Mouse (Mus musculus): ENCODE results near the gene Rmi2. TPM values are rescaled to one million over a fixed set of nuclear protein-coding genes. Genes with fewer than 3 reads are reported as not detected.
"Not testable (repeated sequence)": the region's sequence is repeated elsewhere in the genome, so short reads cannot be mapped to it uniquely, and the experiment has no call there.

Gene Rmi2
- total RNA-seq, 2 experiments from 2014 or later = 1.5 to 2.0 TPM

GRCm38 (mm10) chr16:10852216-10852615 is 17.4 kb downstream of the Rmi2 start:
- intact Hi-C loops (cut with DNase I; ENCODE audit: low total_unique reads); DNase-seq: not testable (repeated sequence)

DNA sequence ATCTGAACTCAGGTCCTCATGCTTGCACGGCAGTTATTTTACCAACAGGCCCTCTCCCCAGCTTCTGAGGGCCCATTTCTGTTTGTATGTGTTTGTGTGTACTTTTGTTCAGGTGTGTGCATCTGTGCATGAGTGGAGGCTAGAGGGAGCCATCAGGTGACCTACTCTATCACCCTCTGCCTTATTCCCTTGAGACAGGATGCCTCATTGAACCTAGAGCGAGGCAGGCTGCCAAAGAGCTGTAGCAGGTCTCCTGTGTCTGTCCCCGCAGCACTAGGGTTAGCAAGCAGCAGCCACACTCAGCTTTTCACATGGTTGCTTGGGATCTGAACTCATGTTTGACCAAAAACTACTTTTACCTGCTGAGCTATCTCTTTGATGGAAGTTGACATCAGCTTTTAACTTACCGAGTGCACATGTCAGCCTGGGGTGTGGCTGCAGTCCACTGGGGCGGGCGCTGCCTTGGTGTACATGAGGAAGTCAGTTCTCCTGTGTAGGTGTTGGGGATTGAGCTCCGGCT is 24.9 kb downstream of the Rmi2 start:
- intact Hi-C loops (cut with DNase I; ENCODE audit: low total_unique reads) = loop anchor here (10.0 kb wide), 1 partner anchor 225 kb away; no protein-coding TSS in a partner anchor
- no peak for DNase-seq

GRCm38 (mm10) chr16:10861408-10861807 is 26.5 kb downstream of the Rmi2 start:
- peak; percentile 45 for DNase-seq
- intact Hi-C loops (cut with DNase I; ENCODE audit: low total_unique reads) = loop anchor here (10.0 kb wide), 1 partner anchor 227 kb away; no protein-coding TSS in a partner anchor

DNA sequence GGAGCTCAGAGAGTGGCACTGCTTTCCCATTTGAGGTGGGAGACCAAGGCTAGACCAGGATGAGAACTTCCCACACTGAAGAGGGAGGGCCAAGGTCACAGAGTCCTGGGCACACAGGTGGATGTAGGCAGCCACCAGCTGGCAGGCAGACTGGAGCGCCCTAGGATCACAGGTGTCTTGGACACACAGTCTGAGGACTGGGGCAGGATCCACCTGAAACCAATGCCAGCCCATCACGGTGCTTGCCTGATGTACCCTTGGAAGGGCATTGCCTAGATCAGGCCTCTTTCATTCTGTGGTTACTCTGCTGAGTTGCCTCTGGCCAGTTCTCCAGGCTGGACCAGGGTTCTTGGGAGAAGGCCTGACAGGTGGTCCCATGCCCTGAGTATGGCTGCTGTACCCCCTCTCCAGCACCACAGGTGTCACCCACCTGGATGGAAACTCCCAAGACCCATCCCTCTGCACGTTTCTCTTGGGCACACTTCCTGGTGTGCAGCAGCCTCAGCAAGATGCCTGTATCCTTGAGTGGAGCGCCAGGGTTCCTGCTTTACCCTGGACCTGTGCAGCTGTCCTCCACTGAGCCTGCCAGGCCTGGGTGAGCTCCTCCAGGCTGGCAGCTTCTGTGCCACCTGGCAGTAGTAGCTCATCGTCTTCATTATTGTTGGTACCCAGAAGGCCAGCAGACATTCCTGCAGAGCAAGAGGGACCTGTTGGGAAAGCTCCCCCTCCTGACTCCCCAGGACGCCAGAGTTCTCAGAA is 30.2 kb downstream of the Rmi2 start:
- peak; percentile 45 for DNase-seq
- intact Hi-C loops (cut with DNase I; ENCODE audit: low total_unique reads) = loop anchor here (5.0 to 10.0 kb wide), 2 partner anchors 230 to 293 kb away; no protein-coding TSS in a partner anchor

DNA sequence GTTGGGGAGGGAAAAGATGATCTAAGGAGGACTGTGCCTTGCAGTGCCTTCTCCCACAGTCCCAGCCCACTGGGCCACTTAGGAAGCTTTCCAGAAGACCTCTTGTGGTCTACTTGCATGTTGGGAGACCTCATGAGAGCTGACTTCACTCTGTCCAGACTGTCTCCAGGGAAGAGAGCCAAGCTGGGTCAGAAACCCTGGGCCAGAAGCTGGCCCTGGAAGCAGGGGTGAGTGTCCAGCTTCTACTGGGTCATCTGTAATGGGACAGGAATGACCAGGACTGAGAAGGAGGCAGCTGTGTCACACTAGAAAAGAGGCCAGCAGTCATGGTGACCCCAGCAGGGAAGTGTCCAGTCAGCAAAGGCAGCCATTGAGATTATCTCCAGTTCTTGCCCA is 30.7 kb downstream of the Rmi2 start:
- no peak for DNase-seq
- intact Hi-C loops (cut with DNase I; ENCODE audit: low total_unique reads) = loop anchor here (5.0 to 10.0 kb wide), 2 partner anchors 231 to 293 kb away; no protein-coding TSS in a partner anchor

GRCm38 (mm10) chr16:10866841-10867240 is 32.0 kb downstream of the Rmi2 start:
- intact Hi-C loops (cut with DNase I; ENCODE audit: low total_unique reads) = loop anchor here (5.0 to 10.0 kb wide), 2 partner anchors 232 to 295 kb away; no protein-coding TSS in a partner anchor
- DNase-seq = peak; percentile 58

GRCm38 (mm10) chr16:10867501-10867900 is 32.6 kb downstream of the Rmi2 start:
- intact Hi-C loops (cut with DNase I; ENCODE audit: low total_unique reads) = loop anchor here (5.0 to 10.0 kb wide), 2 partner anchors 233 to 295 kb away; no protein-coding TSS in a partner anchor
- no peak for DNase-seq

DNA sequence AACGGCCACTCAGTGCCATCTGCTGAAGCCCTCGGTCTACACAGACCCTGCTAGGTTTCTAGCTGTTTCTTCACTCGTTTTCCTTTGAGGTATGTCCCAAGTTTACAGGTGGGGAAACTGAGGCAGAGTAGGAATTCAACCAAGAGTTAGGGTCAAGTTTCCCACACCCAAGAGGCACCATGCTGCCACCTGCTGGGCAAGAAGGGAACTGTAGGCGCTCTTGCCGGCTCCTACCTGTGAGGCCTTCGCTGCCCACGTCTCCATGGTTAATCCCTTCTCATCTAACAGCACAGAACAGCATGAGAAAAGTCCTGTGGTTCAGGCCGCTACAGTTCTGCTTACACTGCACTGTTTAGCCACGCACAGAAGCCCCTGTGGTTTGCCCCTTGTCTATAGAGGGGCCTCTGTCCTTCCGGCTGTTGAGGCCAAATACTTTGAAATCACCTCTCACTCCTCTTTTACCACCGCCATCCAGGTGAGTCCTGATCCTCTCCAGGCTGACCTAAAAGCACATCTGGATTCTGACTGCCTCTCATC is 33.1 kb downstream of the Rmi2 start:
- DNase-seq = peak; percentile 54

DNA sequence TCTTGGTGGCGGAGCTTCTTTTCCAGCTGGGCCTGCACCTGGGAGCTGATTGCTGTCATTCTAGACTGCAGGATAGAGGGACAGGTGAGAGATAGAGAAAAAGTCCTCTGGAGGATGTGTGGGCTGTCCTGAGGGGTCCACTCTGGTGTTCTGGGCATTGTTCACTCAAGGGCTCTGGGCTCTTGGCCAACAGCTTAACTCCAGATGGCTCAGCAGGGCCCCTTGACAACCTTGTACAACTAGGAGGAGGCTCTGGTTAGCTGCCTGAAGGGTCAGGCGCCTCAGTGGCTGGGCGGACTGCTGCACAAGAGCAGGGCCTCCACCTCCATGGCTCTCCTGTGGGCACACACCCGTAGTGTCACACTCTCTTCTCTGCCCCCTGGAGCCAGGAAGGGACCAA is 36.1 kb downstream of the Rmi2 start:
- intact Hi-C loops (cut with DNase I; ENCODE audit: low total_unique reads) = loop anchor here (10.0 kb wide), 1 partner anchor 544 kb away; no protein-coding TSS in a partner anchor
- DNase-seq = no peak

More for the DNA sequence above, 33.1 kb downstream of the Rmi2 start:
- intact Hi-C loops (cut with DNase I; ENCODE audit: low total_unique reads) = loop anchor here (5.0 to 10.0 kb wide), 2 partner anchors 233 to 296 kb away; no protein-coding TSS in a partner anchor

DNA sequence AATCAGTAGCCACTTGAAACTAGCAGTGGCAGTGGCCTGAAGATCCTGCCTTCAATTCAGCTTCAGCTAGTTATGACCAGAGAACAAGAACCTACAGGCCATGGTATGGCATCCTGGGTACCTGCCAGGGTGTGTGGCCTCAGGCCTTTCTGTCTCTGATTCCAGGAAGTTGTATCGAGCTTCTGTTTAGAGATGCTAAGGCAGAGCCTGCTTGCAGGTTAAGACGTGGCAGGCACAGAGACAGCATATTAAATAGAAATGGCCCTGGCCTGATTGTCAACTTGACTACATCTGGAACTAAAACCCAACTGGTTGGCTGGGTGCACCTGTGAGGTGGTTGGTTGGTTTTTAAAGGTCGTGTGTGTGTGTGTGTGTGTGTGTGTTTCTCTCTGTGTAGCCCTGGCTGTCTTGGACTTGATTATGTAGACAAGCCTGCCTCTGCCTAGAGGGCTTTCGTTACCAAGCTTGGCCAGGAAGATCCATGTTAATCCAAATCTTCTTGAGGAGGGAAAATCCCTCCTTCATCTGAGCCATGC is 38.0 kb downstream of the Rmi2 start:
- intact Hi-C loops (cut with DNase I; ENCODE audit: low total_unique reads) = loop anchor here (10.0 kb wide), 1 partner anchor 542 kb away; no protein-coding TSS in a partner anchor
- DNase-seq = no peak

GRCm38 (mm10) chr16:10873654-10874053 is 38.8 kb downstream of the Rmi2 start:
- intact Hi-C loops (cut with DNase I; ENCODE audit: low total_unique reads) = loop anchor here (2.0 to 10.0 kb wide), 2 partner anchors 163 to 541 kb away; no protein-coding TSS in a partner anchor
- DNase-seq = peak; percentile 78

- no peak for DNase-seq
- intact Hi-C loops (cut with DNase I; ENCODE audit: low total_unique reads) = loop anchor here (5.0 to 10.0 kb wide), 2 partner anchors 229 to 537 kb away; no protein-coding TSS in a partner anchor
Measured at GRCm38 (mm10) chr16:10878227-10878626, 43.4 kb downstream of the Rmi2 start.

DNA sequence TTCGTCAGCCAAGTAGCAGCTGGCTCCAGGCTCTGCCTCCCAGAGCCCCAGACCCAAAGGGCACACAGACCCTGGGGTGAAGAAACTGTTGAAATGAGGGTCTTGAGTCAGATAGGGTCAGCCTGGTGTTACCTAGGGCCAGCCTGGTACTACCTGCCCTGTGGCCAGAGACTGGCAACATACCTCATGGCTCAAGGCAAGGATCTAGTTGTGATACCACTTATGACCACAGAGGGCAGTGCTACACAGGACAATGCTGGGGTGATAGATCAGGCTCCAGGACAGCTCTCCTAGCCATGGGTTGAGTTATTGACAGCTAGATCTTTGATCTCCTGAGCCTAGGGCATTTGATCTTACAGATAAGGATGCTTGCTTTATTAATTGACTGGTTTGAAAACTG is 44.6 kb downstream of the Rmi2 start:
- DNase-seq = peak; percentile 33
- intact Hi-C loops (cut with DNase I; ENCODE audit: low total_unique reads) = loop anchor here (5.0 to 10.0 kb wide), 2 partner anchors 228 to 535 kb away; no protein-coding TSS in a partner anchor

DNA sequence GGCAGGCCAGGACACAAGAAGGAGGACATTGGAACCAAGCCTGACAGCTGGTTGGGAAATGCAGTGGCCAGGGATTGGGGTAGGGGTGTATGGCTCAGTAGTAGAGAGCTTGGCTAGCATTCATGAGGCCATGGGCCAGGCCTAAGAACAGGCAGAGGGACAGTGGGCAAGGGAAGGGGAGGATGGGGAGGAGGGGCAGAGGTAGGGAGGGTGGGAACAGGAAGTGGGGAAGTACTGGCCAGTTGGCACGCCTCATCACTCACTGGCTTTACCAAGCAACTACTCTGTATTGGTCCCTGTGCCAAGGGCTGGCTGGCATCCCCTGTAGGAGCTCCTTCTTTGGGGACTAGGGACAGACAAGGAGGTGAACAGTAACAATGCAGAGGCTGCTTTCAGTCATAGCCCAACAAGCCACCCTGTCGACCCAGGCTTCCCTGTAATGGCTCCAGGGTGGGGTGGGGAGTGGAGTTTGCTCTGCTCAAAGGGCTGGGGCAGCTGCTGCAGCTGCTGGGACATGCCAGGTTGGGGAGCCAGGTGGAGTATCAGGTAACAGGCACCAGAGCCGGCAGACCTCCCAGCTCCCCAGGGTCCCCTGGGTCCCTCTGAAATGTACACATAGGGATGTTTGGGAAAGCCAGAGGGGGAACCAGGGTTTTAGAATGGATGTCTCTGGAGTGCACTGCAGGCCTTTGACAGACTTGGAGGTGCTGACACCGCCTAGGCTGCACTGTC is 46.5 kb downstream of the Rmi2 start:
- intact Hi-C loops (cut with DNase I; ENCODE audit: low total_unique reads) = no loop called here
- no peak for DNase-seq

GRCm38 (mm10) chr16:10887436-10887835 is 52.6 kb downstream of the Rmi2 start:
- no peak for DNase-seq
- intact Hi-C loops (cut with DNase I; ENCODE audit: low total_unique reads) = no loop called here

GRCm38 (mm10) chr16:10890363-10890762 is 55.5 kb downstream of the Rmi2 start:
- no peak for DNase-seq
- intact Hi-C loops (cut with DNase I; ENCODE audit: low total_unique reads) = no loop called here

DNA sequence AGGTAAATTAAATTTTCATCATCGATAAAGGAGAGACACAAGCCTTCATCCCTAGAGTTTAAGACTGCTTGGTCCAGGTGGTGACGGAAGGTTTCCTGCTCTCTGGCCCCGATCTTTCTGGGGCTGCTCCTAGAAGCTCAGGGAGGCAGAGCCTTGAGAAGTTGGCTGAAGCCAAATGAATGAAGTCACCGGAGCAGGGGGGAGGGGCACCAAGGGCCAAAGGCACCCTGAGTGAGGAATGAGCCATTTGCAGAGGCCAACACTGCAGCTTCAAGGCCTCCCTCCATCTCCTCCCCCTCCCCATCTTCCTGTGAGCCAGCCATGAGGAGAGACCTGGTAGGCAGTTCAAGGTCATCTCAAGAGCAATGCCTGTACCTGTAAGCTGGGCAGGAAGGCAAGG is 58.3 kb downstream of the Rmi2 start:
- no peak for DNase-seq
- intact Hi-C loops (cut with DNase I; ENCODE audit: low total_unique reads) = no loop called here

DNA sequence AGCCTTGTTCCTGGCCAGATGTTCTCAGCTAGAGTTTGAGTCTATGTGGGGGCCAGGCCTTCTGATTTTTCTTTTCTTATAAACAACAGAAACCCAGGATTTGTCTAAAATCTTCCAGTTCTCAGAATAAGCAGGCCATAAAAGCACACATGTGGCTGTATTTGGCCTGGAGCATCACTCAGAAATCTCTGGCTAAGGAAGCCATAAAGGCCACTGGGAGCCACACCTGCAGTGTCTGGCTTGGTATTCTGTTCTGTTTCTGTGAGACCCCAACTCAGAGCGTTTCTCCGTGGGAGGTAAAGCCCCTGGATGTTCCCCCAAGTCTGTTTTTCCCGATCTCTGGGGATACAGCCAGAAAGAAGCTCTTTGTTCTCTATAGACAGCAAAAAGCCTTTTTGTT is 61.0 kb downstream of the Rmi2 start:
- DNase-seq = no peak
- intact Hi-C loops (cut with DNase I; ENCODE audit: low total_unique reads) = no loop called here

DNA sequence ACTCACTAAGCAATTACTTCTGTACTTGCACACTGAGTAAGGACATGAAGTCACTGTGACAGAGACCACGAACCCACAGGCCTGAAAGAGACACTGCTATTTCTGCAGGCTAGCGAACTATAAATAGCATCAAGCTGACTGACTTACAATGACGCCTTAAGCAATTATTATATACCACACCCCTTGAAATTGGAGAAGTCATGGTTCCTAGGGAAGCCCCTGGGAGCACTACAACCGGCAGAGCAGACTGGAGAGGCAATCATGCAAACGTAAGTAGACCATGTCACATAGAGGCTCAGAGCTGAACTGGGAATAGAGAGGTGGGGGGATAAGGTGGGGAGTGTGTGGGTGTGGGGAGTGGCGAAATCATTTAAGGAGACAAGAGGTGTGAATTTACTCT is 62.5 kb downstream of the Rmi2 start:
- DNase-seq = no peak
- intact Hi-C loops (cut with DNase I; ENCODE audit: low total_unique reads) = no loop called here

Data from gastrocnemius, postnatal 14 days (tissue).